Mouse (Mus musculus): Measurements from ENCODE around the gene Stk32c.

The Stk32c gene

GRCm38 (mm10) chr7:139191619-139192018 lies 21.5 kb downstream of the Stk32c start:
- DNase-seq = no peak

DNA sequence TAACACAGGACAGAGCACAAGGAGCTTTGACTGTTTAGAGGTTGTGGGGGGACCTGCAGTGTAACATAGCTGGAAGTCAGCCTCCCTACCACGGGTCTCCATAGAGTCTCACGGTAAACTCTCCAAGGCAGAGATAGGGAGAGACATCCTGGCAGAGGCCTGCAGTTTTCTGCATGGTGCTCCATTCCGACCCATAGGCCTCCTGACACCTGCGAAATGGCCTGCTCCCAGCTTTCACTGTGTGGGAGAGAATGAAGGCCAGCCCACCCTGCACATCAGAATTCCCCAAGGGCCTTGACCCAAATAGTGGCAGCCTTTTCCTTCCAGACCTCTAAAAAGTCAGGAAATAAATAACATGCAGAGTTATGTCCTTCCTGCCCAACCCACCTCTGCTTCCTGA lies 22.5 kb downstream of the Stk32c start:
- no peak for DNase-seq

DNA sequence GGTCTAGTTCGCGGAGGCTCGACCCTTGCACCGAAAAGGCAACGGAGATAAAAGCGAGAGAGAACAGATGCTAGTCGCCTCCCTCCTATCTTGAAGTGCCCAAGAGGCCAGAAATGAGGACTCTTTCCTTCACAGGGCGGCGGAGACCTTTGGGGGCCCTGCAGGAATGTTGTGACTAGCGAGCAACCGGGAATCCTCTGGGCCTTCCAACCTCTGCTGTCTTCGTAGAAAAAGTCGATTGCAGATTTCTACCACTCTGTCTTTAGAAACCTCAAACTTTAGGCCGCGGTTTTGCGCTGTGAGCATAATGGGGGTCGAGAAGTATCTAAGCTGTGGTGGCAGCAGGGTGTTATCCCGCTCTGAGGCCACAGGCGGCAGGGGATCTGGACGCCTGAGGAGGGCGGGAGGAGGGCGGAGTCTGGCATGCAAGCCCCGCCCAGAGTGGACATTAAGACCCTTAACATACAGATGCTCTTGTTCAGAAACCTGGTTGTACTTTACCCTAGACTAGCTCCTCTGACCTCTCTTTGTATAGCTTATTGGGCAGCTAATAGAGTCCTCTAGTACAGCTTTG lies 24.4 kb downstream of the Stk32c start:
- DNase-seq = peak; percentile 32 to 35

GRCm38 (mm10) chr7:139187771-139188633 lies 25.1 kb downstream of the Stk32c start:
- DNase-seq = peak; percentile 87 to 91

- DNase-seq = no peak
Measured at GRCm38 (mm10) chr7:139187277-139187676, 25.8 kb downstream of the Stk32c start.

GRCm38 (mm10) chr7:139186436-139186835 lies 26.7 kb downstream of the Stk32c start:
- peak in 1 of 2 experiments; percentile 16 for DNase-seq

GRCm38 (mm10) chr7:139185971-139186370 lies 27.1 kb downstream of the Stk32c start:
- no peak for DNase-seq

GRCm38 (mm10) chr7:139184846-139185245 lies 28.3 kb downstream of the Stk32c start:
- no peak for DNase-seq

DNA sequence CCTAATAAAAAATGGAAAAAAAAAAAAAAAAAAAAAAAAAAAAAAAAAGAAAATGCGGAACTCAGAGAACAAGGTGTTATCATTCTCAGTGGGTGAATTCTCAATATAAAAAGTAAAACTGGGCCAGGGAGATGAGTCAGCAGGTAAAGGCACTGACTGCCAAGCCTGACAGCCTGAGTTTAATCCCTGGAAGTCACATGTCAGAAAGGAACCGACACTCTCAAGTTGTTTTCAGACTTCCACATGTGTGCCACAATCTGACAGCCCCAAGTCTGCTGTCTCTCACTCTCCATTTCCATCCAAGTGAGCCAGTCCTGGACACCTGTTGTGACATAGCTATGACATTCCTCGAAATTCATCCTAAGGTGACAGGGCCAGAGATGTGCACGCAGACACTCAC lies 28.7 kb downstream of the Stk32c start:
- no peak for DNase-seq

- DNase-seq = no peak
Measured at GRCm38 (mm10) chr7:139180058-139180457, 33.0 kb downstream of the Stk32c start.

DNA sequence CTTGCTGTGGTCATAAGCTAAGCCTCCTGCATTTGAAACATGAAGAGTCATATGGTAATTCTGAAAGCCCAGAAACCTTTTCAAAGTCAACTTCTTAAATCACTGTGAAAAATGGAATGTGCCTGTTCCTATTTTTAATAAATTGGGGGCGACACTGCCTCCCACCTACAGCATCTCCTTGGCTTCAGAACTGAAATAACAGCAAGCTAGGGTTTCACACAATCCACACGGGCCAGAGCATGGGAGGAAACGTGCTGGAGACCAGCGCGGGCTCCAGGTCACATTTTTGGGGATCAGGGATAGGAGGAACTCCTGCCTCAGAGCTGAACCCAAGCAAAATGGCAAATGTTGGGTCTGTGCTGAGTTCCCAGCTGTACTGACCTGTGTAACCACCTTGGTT lies 33.8 kb downstream of the Stk32c start:
- no peak for DNase-seq

GRCm38 (mm10) chr7:139169143-139169542 lies 44.0 kb downstream of the Stk32c start:
- DNase-seq = no peak

- DNase-seq = no peak
Measured at GRCm38 (mm10) chr7:139164410-139164809, 48.7 kb downstream of the Stk32c start.

DNA sequence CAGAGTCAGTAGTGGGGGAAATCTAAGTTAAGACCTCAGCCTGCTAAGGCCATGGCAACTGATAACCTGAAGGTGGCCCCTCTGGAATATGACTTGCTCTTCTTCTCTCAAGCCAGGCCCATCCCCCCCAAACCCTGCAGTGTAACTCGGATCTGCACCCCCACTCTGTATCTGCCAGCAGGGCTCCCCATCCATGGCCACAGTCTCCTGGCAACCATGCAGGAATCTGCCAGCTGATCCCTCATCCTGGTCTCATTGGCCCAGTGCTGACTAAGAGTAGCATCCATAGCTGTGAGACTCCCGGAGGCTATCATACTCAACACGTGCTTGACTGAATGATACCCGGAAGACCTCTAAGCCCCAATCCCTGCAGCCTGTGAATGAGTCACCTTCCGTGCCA lies 54.2 kb downstream of the Stk32c start:
- DNase-seq = peak; percentile 64

GRCm38 (mm10) chr7:139158549-139158948 lies 54.6 kb downstream of the Stk32c start:
- peak in 1 of 2 experiments; percentile 31 for DNase-seq

- DNase-seq = no peak
Measured at GRCm38 (mm10) chr7:139157541-139157940, 55.6 kb downstream of the Stk32c start.

DNA sequence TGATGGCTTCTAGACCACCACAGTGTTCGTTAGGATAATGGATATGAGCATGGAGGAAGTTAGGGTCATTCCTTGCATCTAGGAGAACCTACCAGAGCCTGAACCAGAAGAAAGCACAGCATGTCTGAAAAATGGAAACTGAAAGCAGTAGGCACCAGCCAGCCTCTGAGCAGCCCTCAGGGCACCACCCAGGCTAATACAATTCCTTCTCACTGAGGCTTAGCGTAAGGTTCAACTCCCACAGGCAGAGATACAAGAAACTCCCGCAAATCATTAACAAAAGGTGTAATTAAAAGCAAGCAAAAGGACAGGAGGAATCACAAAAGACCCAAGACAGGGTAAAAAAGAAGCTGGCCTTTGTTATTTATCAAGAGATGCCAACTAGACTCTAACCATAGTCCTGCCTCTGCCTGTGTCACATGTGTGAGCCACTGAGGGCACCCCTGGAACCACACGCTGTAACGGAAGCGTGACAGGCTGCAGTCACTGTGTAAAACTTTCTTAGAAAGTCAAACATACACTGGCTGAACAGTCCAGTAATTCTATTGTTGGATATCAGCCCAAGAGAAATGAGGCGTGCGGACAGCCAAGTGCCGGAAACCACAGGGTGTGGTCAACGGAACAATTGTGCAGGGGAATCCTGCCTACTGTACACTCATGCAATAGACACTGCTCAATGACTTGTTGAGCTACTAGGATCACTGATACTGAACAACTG lies 56.6 kb downstream of the Stk32c start:
- no peak for DNase-seq

DNA sequence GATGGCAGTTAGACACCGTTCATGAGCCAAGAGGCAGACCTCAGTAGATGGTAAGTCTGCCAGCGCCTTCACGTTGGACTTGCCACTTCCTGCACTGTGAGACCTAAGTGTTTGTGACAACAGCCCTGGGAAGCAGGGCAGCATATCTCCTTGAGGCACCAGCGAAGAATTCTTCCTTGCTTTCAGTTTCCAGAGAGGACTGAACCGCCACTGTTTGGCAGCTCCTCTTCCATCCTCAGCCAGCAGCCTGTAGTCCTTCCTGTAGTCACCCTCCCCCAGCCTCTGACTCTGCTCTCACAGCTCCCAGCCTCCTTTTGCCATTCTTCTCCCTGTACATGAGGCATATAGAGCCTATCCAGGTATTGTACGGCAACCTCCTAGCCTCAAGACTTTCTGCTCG lies 60.2 kb downstream of the Stk32c start:
- peak; percentile 48 to 52 for DNase-seq

- DNase-seq = peak in 1 of 2 experiments; percentile 46
Measured at GRCm38 (mm10) chr7:139151116-139151515, 62.0 kb downstream of the Stk32c start.

DNA sequence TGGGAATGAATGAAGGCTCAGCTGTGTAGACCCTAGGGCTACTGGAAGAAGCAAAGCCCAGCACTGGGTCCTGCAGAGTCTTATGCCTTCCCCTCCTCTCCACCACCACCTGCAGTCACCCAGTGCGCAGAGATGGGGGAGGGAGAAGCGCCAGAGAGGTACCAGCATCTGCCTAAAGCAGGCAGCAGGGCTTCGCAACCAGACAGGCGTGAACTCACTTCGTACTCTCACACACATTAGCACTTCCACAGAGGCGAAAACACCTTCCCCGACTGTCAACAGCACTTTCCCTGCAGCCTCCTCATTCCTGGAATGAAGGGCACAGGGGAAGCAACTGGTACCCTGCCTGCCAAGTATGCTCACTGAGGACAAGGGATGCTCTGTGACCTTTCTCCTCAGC lies 63.7 kb downstream of the Stk32c start:
- DNase-seq = no peak

DNA sequence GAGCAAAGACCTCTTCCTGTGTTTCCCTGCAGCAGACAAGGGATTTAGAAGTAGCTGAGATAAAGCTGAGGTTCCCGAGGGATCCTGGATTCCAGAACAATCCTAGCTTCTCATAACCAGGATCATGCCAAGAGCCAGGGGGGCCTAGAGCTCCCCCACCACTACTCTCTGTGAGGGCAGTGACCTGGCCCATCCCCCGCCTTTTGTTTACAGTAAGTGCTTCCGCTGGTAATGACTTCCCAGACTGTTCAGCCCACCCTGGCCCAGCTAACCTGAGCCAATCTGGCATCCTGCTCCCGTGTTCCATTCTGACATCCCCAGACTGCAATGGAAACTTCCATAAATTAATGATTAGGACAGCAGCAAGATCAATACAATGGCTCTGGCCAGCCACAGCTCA lies 65.7 kb downstream of the Stk32c start:
- no peak for DNase-seq

GRCm38 (mm10) chr7:139145891-139146290 lies 67.2 kb downstream of the Stk32c start:
- DNase-seq = no peak

- no peak for DNase-seq
Measured at GRCm38 (mm10) chr7:139143785-139144184, 69.3 kb downstream of the Stk32c start.
